Mouse (Mus musculus): Measurements from ENCODE around the gene Vwa7.
"Not testable (repeated sequence)": the region's sequence is repeated elsewhere in the genome, so short reads cannot be mapped to it uniquely, and the experiment has no call there.

Vwa7 gene

GRCm38 (mm10) chr17:35000717-35001451, 15.5 kb upstream of the Vwa7 start, which contains the start of gene Vars:
Gene Vars, plus strand, starts transcription at chr17:35000987.
- DNase-seq (ENCODE audit: low read depth, low spot score) = peak; percentile 64

- DNase-seq (ENCODE audit: low read depth, low spot score) = no peak
Observed at GRCm38 (mm10) chr17:35001452-35002152, 14.8 kb upstream of the Vwa7 start.

- DNase-seq (ENCODE audit: low read depth, low spot score) = no peak
Observed at GRCm38 (mm10) chr17:35002153-35002865, 14.1 kb upstream of the Vwa7 start.

GRCm38 (mm10) chr17:35003022-35003838, 13.1 kb upstream of the Vwa7 start:
- no peak for DNase-seq (ENCODE audit: low read depth, low spot score)

GRCm38 (mm10) chr17:35004075-35004717, 12.2 kb upstream of the Vwa7 start:
- DNase-seq (ENCODE audit: low read depth, low spot score) = no peak

DNA sequence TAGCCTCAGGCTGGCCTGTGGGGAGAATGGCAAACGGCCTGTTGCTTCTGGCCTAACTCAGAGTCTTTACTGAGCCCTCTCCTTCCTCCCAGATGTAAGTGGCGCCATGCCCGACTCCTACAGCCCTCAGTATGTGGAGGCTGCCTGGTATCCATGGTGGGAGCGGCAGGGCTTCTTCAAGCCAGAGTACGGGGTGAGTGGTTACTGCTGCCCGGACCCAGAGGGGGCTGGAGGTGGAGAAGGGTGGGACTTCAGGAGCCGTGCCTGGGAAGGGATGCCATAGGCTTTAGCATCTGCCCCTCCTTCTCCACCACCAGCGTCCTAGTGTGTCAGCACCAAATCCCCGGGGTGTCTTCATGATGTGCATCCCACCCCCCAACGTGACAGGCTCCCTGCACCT, 11.2 kb upstream of the Vwa7 start:
- DNase-seq (ENCODE audit: low read depth, low spot score) = no peak

- not testable (repeated sequence) for DNase-seq (ENCODE audit: low read depth, low spot score)
Observed at GRCm38 (mm10) chr17:35005902-35006301, 10.5 kb upstream of the Vwa7 start.

DNA sequence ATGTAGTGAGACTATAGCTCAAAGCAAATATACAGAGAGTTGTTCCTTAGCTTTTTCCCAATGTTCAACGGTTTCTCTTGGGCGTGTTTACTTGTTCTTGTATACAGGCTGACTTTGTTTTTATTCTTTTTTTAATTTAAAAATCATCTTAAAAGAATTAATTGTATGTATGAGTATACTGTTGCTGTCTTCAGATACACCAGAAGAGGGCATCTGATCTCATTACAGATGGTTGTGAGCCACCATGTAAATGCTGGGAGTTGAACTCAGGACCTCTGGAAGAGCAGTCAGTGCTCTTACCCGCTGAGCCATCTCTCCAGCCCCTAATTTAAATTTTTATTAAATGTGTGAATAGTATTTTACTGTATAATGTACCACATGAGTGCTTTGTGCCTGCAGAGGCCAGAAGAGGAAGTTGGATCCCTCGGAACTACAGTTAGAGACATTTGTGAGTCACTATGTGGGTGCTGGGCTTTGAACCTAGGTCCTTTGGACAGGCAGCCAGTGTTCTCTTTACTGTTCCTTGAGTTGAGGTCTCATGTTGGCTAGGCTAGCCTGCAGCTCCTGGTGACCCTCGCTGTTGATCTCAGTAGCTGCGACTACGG, 8.9 kb upstream of the Vwa7 start:
- DNase-seq (ENCODE audit: low read depth, low spot score) = no peak

DNA sequence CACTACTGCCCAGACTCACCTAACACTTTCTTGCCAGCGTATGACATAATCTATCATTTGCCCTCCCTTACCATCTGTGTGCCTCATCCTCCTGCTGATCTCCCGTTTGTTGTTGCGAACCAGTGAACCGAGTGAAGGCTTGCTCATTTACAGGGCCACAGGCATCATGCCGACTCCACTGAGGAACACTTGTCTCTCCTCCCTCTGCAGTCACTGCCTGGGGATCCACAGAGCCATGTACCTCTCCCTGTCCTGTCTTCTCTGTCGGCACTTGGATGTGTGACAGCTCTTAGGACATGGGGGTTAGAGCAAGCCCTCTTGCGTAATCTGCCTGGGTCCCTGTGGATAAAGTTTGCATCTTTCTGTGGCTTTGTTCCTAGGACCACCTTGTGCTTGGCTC, 6.8 kb upstream of the Vwa7 start:
- DNase-seq (ENCODE audit: low read depth, low spot score) = no peak

DNA sequence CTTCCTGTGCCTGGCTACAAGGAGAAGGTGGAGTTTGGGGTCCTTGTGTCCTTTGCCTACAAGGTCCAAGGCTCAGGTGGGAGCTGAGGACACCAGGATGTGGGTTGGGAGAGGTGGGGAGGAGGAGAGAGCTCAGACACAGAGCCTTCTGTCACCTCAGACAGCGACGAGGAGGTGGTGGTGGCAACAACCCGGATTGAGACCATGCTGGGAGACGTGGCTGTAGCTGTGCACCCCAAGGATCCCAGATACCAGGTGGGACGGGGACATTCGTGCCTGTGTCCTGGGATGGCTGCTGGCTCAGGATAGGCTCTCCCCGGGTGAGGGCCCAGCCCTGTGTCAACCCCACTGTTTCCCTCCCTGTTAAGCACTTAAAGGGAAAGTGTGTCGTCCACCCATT, 4.9 kb upstream of the Vwa7 start:
- no peak for DNase-seq (ENCODE audit: low read depth, low spot score)

- no peak for DNase-seq (ENCODE audit: low read depth, low spot score)
Observed at GRCm38 (mm10) chr17:35012430-35012829, 3.9 kb upstream of the Vwa7 start.

DNA sequence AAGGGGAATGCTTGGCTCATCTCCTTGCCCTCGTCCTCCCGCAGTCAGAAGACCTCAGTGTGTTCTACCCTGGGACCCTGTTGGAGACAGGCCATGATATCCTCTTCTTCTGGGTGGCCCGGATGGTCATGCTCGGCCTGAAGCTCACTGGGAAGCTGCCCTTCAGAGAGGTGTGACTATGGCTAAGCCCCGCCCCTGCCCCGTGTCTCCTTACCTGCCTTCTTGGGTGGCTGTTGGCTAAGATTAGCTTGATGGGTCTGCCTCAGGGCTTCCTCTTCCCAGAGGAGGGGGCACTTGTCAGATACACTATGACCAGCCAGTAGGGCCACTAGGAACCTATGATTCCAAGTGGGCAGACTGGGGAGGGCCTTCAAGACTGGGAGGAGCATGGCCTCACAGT, 3.2 kb upstream of the Vwa7 start:
- no peak for DNase-seq (ENCODE audit: low read depth, low spot score)

DNA sequence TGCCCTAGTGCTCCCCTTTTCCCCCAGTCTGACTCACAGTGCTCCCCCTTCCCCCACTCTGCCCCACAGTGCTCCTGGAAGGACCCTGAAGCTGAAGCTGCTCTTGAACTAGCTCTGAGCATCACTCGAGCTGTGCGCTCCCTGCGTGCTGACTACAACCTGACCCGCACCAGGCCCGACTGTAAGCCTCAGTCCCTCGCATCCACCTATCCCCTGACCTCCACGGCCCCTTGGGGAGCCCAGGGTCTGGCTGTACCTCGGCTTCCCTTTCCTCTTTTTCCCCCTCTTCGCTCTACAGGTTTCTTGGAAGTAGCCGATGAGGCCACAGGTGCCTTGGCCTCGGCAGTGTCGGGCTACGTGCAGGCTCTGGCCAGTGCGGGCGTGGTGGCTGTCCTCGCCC, 1.1 kb upstream of the Vwa7 start:
- no peak for DNase-seq (ENCODE audit: low read depth, low spot score)

DNA sequence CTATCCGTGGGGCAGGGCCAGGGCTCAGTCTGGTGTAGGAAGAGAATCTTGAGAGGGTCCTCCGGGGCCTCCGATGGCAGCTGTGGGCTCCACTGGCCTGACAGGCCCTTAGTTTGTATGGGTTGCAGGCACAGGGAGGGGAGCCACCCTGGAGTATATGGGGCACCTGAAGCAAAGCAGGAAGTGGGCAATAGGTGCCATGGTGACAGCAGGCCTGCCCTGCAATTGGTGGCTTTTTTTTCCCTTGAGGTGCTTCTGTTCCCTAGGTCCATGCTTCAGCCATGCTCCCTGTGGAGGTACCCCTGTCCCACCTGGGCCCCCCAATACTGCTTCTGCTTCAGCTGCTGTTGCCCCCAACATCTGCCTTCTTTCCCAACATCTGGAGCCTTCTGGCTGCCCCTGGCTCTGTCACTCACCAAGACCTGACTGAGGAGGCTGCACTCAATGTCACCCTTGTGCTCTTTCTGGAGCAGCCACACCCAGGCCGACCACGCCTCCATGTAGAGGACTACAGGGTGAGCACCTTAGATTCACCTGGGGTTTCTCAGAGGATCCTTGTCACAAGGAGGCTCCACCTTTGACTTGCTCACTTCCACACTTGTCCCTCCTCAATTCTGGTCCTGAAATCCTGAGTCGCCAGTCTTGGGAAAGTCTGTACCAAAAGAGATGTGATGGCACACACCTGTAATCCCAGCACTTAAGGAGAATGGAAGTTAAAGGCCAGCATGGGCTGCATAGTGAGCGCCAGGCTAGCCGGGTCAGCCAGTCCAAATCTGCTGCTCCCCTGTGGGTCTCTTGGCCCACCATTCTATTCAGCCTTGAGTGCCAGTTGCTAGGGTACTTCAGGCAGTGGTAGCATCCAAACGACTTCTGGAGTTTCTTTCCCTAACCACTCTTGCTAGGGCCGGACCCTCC, 669 bp downstream of the Vwa7 start:
- DNase-seq (ENCODE audit: low read depth, low spot score) = no peak

DNA sequence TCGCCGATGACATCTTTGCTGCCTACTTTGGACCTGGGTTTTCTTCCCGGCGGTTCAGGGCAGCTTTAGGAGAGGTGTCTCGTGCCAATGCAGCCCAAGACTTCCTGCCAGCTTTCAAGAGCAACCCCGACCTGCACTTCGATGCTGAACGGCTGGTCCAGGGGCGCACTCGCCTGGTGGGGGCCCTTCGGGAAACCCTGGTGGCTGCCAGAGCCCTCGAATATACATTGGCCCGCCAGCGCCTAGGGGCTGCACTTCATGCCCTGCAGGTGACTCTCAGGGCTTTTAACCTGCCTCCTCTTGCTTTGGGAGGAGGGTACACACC, 1.3 kb downstream of the Vwa7 start:
- no peak for DNase-seq (ENCODE audit: low read depth, low spot score)

DNA sequence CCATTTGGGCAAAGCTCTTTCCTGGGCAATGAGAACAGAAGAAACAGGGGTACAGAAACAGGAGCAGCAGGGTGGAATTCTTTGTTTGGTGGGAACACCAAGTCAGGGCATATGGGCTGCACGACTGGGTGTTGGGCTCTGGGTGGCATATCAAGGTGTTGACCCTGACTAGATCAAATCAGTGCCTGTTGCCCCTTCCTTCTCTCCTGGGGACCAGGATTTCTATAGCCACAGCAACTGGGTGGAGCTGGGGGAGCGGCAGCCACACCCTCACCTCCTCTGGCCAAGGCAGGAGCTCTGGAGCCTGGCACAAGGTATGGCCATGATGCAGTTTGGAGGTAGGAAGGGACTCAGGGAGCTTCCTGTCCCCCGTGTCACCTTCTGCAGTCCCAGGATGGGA, 1.8 kb downstream of the Vwa7 start:
- DNase-seq (ENCODE audit: low read depth, low spot score) = no peak

DNA sequence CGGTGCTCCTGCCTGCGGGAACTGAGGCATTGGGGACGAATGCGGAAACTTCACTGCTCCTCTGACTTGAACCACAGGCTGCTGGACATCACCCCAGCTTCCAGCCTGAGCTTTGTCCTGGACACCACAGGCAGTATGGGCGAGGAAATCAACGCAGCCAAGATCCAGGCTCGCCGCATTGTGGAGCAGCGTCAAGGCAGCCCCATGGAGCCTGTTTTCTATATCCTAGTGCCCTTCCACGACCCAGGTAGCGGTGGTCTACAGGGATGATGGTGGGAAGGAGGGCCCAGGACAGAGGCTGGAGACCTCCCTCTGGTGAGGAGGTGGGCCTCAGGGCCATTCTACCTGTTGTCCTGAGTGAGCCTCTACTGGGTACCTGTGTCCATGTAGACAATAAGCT, 3.5 kb downstream of the Vwa7 start:
- DNase-seq (ENCODE audit: low read depth, low spot score) = no peak

DNA sequence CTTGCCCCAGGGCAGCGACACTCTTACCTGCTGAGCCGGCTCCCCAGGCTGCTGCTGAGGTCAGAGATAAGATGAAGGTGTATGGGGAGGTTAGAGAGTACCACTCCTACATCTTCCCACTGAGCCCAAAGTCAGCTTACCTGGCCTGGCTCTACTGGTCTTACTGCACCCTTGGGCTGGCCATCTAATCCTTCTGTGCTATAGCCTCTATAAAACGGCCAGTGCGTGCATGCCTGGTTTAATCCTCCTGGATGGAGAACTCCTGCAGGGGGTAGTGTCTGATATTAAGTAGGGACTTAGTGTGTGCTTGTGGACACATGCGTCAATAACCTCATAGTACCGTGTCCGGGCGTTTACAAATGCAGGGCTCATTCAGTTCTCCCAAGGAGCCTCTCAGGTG, 4.2 kb downstream of the Vwa7 start:
- DNase-seq (ENCODE audit: low read depth, low spot score) = no peak

- peak; percentile 41 for DNase-seq (ENCODE audit: low read depth, low spot score)
Observed at GRCm38 (mm10) chr17:35021163-35021808, 4.9 kb downstream of the Vwa7 start.

All from retina, adult 2 months (tissue).